Mouse (Mus musculus) heart, embryonic 11.5 days (tissue): ENCODE measurements around the gene Gstt2. TPM values are rescaled to one million over a fixed set of nuclear protein-coding genes. Genes with fewer than 3 reads are reported as not detected.
"Not testable (repeated sequence)": the region's sequence is repeated elsewhere in the genome, so short reads cannot be mapped to it uniquely, and the experiment has no call there.

Experiments
- ATAC-seq: fragments of 200-750 bp; cut with Nextera tagmentation; replicated peaks from 2 replicates; pipeline ENCODE4 v1.8.0; 2017; ENCODE audit warnings: moderate library complexity; ENCODE audit not compliant: insufficient number of reproducible peaks, low FRiP score, low TSS enrichment
- H3K27ac ChIP-seq: fragments of 300-500 bp; sonication (generic); 2 replicates; pipeline ENCODE4 v1.5.1; 2014; ENCODE audit warnings: mild to moderate bottlenecking, low read depth, low read length
- H3K27me3 ChIP-seq: fragments of 300-500 bp; sonication (generic); 2 replicates; pipeline ENCODE4 v1.6.1; 2014; ENCODE audit warnings: mild to moderate bottlenecking, low read length, mixed read lengths; ENCODE audit not compliant: control insufficient read depth, insufficient read depth
- H3K36me3 ChIP-seq: fragments of 300-500 bp; sonication (generic); 2 replicates; pipeline ENCODE4 v1.6.1; 2014; ENCODE audit warnings: mild to moderate bottlenecking, low read length, moderate library complexity, mixed read lengths; ENCODE audit not compliant: control insufficient read depth, insufficient read depth
- H3K4me1 ChIP-seq: fragments of 300-500 bp; sonication (generic); 2 replicates; pipeline ENCODE4 v1.6.1; 2014; ENCODE audit warnings: low read length; ENCODE audit not compliant: control insufficient read depth, insufficient read depth
- H3K4me2 ChIP-seq: fragments of 300-500 bp; sonication (generic); 2 replicates; pipeline ENCODE4 v1.6.1; 2014; ENCODE audit warnings: mild to moderate bottlenecking, moderate library complexity
- H3K4me3 ChIP-seq: fragments of 300-500 bp; sonication (generic); 2 replicates; pipeline ENCODE4 v1.5.1; 2014; ENCODE audit warnings: low read depth, low read length
- H3K9ac ChIP-seq: fragments of 300-500 bp; sonication (generic); 2 replicates; pipeline ENCODE4 v1.6.1; 2014; ENCODE audit warnings: mild to moderate bottlenecking, low read depth, low read length, moderate library complexity
- H3K9me3 ChIP-seq: fragments of 300-500 bp; sonication (generic); replicated peaks from 2 replicates; pipeline ENCODE4 v1.6.1; 2016; ENCODE audit warnings: low read length; ENCODE audit not compliant: control insufficient read depth
- WGBS: fragments of 180-500 bp; shearing (Covaris S2); extraction: QIAGEN DNeasy Blood & Tissue Kit; methylation state at CpG from one replicate; pipeline ENCODE4 v1.1.7; 2014; ENCODE audit not compliant: insufficient replicate concordance; 5-methylcytosine and 5-hydroxymethylcytosine counted together
- polyA plus RNA-seq: library from polyadenylated mRNA; unstranded; fragments of >200 nt; fragmentation: Nextera tagmentation; extraction: Ambion mirVana; gene quantifications from 2 replicates; pipeline ENCODE4 v1.2.1, GENCODE M21; 2014

Gstt2 gene
- polyA plus RNA-seq, 1 experiment from 2014 or later = 8.7 TPM

DNA sequence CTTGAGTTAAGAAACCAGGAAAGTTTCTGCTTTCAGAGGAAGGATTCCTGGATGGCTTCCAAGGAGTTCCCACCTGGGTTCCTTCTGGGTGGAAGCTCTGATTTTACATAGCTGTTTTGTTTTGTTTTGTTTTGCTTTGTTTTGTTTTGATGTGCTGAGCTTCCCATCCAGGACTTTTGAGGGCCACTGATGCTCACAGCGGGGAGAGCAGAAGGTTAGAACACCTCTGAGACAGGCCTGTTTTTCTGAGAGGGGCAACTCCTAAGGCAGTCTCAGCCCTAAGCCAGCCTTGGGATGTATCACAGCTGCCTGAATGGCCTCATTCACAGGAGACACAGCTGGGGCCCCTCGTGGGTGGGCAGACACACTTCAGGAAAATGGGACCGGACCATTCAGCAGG, 14.5 kb upstream of the Gstt2 start:
- Histone ChIP-seq H3K9ac (no peak overlapping the region), H3K4me2 (no peak overlapping the region), H3K27me3 (no peaks in the 10 kb centered on the region), H3K36me3 (no peaks in the 10 kb centered on the region), H3K9me3 (no peaks in the 10 kb centered on the region), H3K4me1 (no peaks in the 10 kb centered on the region), H3K4me3 (no peak overlapping the region), H3K27ac (no peak overlapping the region)
- WGBS = 47% methylated on average over 3 of the region's 3 CpGs
- ATAC-seq = no peak

DNA sequence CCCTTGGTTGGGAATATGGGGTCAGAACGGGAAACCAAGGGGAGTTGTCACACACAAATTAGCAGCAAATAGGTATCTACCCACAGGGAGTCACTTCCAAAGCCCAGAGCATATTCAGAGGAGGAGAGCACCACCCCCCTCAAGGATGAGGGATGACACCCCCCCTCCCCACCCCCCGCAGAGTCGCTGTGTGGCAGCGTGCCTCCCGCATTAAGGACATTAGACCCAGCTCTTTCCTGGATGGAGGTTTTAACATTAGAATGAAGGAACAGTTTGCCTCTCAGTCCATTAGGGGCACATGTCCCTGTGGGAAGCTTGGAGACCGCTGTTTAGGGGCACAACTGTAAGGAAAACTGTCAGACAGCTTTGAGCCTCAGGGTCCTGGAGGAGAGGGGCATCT, 13.9 kb upstream of the Gstt2 start:
- no peak overlapping the region for H3K9ac ChIP-seq
- no peaks in the 10 kb centered on the region for H3K36me3 ChIP-seq
- 4% methylated on average over 6 of the region's 6 CpGs for WGBS
- H3K27ac ChIP-seq = no peak overlapping the region
- no peaks in the 10 kb centered on the region for H3K9me3 ChIP-seq
- H3K27me3 ChIP-seq = no peaks in the 10 kb centered on the region
- H3K4me1 ChIP-seq = no peaks in the 10 kb centered on the region
- H3K4me2 ChIP-seq = no peak overlapping the region
- H3K4me3 ChIP-seq = no peak overlapping the region
- ATAC-seq = no peak

DNA sequence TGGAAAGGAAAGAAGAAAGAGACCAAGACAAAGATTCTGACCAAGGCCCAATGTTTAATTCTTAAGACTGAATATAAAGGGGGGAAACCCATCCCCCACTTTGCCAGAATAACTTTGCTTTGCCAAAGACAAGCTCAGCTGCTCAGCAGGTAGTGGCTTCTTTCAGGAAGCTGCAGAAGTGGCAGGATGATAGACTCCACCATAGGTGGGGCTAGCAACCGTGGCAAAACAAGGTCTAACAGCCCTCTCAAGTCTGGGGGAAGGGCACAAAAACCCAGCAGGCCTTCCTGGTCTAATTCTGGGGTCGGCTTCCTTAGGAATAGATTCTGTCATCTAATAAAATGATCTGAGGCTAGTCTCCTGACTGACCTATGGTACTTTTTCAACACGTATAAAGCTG, 11.2 kb upstream of the Gstt2 start:
- ATAC-seq = no peak
- Histone ChIP-seq H3K27ac (no peak overlapping the region), H3K4me1 (no peaks in the 10 kb centered on the region), H3K27me3 (no peaks in the 10 kb centered on the region), H3K4me3 (no peak overlapping the region), H3K4me2 (no peak overlapping the region), H3K36me3 (no peaks in the 10 kb centered on the region), H3K9me3 (no peaks in the 10 kb centered on the region), H3K9ac (no peak overlapping the region)
- WGBS = 23% methylated on average over 3 of the region's 3 CpGs

DNA sequence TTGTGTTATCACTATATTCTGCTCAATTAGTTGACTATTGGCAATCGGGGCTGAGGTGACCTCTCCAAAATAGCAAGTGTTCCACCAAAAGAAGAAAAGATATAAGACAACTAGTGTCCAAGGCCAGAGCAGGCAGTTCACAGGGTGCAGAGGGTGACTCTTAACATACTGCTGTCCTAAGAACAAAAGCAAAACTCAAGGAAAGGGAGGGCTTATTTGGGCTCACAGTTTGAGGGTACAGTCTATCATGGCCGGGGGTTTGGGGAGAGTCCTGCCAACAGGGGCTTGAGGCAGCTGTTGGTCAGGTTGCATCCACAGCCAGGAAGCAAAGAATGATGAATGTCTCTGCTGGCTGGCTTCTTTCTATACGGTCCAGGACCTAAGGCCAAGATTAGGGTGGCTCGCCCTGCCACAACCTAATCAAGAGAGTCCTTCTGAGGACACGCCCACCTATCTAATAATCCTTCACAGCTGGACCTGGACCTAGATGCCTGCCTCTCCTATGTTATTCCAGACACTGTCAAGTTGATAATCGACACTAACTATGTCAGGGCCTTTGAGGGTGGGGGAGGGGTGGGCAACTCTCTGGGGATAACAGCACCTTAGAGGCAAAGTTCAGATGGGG, 8.2 kb upstream of the Gstt2 start:
- no peak overlapping the region for H3K9ac ChIP-seq
- H3K4me3 ChIP-seq = no peak overlapping the region
- no peaks in the 10 kb centered on the region for H3K4me1 ChIP-seq
- no peak overlapping the region for H3K4me2 ChIP-seq
- no peak overlapping the region for H3K27ac ChIP-seq
- no peaks in the 10 kb centered on the region for H3K36me3 ChIP-seq
- ATAC-seq = no peak
- H3K9me3 ChIP-seq = no peaks in the 10 kb centered on the region
- 66% methylated on average over 6 of the region's 6 CpGs for WGBS
- H3K27me3 ChIP-seq = no peaks in the 10 kb centered on the region

DNA sequence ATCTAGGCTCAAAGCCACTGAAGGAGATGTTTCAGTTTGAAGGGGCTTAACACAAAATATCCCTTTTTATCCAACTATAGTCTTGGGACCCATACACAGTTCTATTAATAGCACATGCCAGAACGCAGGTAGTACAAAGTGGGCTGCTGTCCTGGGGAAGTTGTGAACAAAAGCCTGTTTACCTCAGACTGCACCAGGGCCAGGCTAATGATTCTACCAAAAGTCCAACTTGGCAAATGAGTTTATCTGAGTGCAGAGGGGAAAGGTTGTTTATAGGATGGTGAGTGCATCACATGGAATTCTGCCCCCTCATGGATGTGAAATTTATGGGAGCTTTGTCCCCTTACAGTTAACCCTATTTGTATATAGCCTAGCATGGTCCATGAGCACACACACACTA, 7.6 kb upstream of the Gstt2 start:
- H3K4me3 ChIP-seq = no peak overlapping the region
- H3K4me1 ChIP-seq = no peaks in the 10 kb centered on the region
- H3K9ac ChIP-seq = no peak overlapping the region
- H3K9me3 ChIP-seq = no peaks in the 10 kb centered on the region
- H3K27ac ChIP-seq = no peak overlapping the region
- no peaks in the 10 kb centered on the region for H3K27me3 ChIP-seq
- 41% methylated on average over 1 of the region's 1 CpGs for WGBS
- H3K36me3 ChIP-seq = no peaks in the 10 kb centered on the region
- H3K4me2 ChIP-seq = no peak overlapping the region
- ATAC-seq = no peak

DNA sequence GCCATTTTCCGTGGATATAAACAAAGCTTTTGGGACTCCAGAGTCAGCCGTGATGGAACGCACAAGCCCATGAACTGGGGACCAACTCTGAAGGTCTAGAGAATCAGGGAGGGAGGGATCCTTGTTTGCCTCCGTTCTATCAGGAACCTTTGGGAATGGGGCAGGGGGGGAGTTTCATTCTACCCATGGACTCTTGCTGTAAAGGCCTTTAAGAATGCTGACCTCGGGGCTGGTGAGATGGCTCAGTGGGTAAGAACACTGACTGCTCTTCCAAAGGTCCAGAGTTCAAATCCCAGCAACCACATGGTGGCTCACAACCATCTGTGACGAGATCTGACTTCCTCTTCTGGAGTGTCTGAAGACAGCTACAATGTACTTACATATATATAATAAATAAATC, 6.7 kb upstream of the Gstt2 start:
- H3K27me3 ChIP-seq, H3K4me1 ChIP-seq, ATAC-seq, H3K9ac ChIP-seq, H3K4me3 ChIP-seq, H3K27ac ChIP-seq, H3K9me3 ChIP-seq, H3K36me3 ChIP-seq, H3K4me2 ChIP-seq: not testable (repeated sequence)
- WGBS = 77% methylated on average over 6 of the region's 6 CpGs

DNA sequence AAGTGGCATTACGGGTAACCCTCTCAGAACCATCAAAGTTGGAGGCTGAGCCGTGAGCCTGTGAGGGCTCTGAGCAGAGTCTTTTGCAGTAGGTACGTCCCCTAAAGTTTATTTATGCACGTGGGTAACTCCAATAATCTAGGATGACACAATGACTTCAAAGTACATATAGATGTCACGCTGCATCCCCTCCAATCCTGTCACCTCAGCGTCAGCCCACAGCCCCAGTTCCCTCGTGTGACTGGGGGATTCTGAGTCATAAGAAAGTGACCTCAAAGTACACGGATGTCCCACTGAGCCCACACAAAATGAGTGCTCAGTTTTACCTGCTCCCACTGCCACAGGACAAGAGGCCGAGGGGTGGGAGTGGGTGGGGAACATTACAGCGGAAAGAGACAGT, 1.9 kb upstream of the Gstt2 start:
- 80% methylated on average over 10 of the region's 10 CpGs for WGBS
- Histone ChIP-seq H3K9ac (no peak overlapping the region), H3K4me1 (peaks cover 25% of the 10 kb centered on the region), H3K4me2 (no peak overlapping the region), H3K9me3 (no peaks in the 10 kb centered on the region), H3K27ac (no peak overlapping the region), H3K4me3 (no peak overlapping the region), H3K27me3 (no peaks in the 10 kb centered on the region), H3K36me3 (no peaks in the 10 kb centered on the region)
- no peak for ATAC-seq

DNA sequence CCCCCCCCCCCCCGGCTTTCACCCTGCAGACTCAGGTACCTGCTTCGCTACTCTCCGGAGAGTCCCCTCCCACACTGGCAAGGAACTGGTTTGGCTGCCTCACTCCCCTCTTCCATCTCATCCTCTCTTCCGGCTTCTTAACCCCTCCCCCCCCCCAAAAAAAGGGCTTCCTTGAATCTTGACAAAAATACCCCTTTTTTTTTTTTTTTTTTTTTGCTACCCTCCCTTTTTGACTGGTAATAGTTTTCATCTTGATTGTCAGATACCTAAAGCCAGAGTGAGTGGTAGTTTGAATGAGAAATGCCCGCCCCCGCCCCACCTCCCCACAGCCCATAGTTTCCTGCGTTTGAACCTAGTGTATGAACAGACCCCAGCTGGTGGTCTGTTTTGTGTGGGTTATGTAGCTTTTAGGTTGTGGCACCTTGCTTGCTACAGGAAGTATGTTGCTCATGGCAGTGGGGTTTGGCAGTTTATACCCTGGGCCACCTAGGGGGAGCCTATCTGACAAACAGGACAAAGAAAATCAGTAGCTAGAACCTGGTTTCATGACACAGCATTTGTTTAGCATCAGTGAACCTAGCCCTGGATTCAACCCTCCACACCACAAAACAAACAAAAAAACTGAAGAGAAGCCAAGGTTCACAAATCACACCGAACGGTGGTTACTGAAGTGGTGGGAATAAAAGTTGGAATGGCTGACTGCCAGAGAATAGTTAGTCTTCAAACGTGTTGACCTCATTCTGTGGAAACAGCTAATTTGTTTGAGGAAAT, 1.3 kb downstream of the Gstt2 start:
- no peak for ATAC-seq
- WGBS = 18% methylated on average over 8 of the region's 10 CpGs

DNA sequence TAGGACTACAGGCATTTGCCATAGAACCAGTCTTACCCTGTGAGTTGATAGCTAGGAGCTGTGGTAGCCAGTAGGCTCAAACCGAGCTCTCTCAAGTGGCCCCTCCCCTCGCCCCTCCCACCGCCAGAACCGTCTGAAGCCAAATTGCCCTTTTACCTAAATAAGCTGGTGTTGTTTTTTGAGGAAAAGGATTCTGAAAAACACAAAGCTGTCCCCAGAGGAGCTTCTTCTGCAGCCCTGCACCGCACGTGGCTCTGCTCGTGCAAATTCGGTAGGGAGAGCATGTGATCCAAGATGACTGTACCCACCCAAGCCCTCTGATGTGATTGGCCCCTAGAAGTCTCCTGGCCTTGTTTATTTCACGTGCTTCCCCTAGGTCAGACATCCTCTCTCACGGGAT, 1.9 kb downstream of the Gstt2 start:
- WGBS = 2% methylated on average over 10 of the region's 10 CpGs
- Histone ChIP-seq H3K4me3 (peak overlapping the region; percentile 38), H3K9ac (peak overlapping the region; percentile 57; the same call in 1 of the 2 replicates), H3K4me2 (peak overlapping the region; percentile 82), H3K4me1 (peaks cover 31% of the 10 kb centered on the region), H3K27ac (no peak overlapping the region), H3K27me3 (peaks cover 4% of the 10 kb centered on the region; the same call in 1 of the 2 replicates), H3K36me3 (no peaks in the 10 kb centered on the region), H3K9me3 (no peaks in the 10 kb centered on the region)
- no peak; the same call in 1 of the 2 replicates for ATAC-seq

More for the DNA sequence above, 1.3 kb downstream of the Gstt2 start:
- H3K27me3 ChIP-seq = peaks cover 4% of the 10 kb centered on the region; the same call in 1 of the 2 replicates
- no peaks in the 10 kb centered on the region for H3K9me3 ChIP-seq
- H3K27ac ChIP-seq = 0 out of 2 replicates have a peak overlapping the region, but pooled peaks have one; percentile 35
- H3K9ac ChIP-seq = no peak overlapping the region
- no peaks in the 10 kb centered on the region for H3K36me3 ChIP-seq
- H3K4me2 ChIP-seq = peak overlapping the region; percentile 82
- H3K4me3 ChIP-seq = peak overlapping the region; percentile 38
- H3K4me1 ChIP-seq = peaks cover 31% of the 10 kb centered on the region
